Mouse (Mus musculus) urinary bladder, adult 18-20 months (tissue): ENCODE data around the gene Myod1.

Source experiments
- DNase-seq, 2 experiments: peaks; one replicate each; pipeline ENCODE4 v3.0.0; 2022; ENCODE audit warnings: low spot score in 2 of 2, mixed read lengths in 2 of 2

Gene Myod1

DNA sequence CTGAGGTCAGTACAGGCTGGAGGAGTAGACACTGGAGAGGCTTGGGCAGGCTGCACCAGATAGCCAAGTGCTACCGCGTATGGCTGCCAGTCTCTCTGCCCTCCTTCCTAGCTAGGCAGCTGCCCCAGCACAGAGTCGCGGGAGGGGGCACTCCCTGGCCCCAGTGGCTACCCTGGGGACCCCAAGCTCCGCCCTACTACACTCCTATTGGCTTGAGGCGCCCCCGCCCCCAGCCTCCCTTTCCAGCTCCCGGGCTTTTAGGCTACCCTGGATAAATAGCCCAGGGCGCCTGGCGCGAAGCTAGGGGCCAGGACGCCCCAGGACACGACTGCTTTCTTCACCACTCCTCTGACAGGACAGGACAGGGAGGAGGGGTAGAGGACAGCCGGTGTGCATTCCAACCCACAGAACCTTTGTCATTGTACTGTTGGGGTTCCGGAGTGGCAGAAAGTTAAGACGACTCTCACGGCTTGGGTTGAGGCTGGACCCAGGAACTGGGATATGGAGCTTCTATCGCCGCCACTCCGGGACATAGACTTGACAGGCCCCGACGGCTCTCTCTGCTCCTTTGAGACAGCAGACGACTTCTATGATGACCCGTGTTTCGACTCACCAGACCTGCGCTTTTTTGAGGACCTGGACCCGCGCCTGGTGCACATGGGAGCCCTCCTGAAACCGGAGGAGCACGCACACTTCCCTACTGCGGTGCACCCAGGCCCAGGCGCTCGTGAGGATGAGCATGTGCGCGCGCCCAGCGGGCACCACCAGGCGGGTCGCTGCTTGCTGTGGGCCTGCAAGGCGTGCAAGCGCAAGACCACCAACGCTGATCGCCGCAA is at the start of gene Myod1:
TSS of gene Myod1 (plus strand) at position 303 of the 836 bp plus-strand sequence.
- no peak for DNase-seq

GRCm38 (mm10) chr7:46327896-46328295 is 48.4 kb upstream of the Myod1 start:
- DNase-seq: no peak

GRCm38 (mm10) chr7:46337397-46337796 is 38.9 kb upstream of the Myod1 start:
- DNase-seq: no peak

DNA sequence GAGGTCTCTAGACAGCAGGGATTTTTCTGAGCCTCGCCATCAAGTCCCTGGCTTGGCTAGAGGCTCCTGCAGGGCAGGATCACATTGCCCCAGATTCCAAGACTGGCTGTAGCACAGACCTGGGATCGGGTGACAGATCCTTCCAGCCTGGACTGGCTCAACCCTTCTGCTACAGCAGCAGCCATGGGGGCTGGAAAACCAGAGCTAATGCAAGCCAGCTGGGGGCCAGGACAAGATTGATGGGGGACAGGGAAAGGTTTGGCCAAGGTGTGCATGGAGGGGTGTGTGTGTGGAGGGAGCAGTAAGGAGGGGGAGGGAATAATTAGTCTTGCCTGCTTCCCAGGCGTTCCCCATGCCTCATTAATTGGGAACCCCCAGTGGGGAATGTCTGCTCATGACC is 36.5 kb upstream of the Myod1 start:
- no peak for DNase-seq

DNA sequence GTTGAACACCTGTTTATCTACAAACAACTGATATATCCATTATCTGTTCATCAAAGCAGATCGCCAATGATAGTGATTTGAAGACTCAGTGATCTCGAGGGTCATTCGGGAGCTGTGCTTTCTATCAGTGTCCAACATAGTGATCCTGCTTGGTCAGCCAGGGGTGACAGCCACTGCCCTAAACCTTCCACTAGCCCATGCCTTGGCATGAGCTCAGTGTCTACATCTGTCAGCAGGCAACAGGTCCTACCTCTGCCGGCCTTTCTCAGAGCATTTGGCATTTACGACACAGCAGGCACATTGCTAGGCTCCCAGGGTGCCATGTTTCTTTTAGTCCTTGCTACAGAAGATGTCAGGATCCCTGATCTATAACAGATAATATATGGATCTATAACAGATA is 36.0 kb upstream of the Myod1 start:
- no peak for DNase-seq

GRCm38 (mm10) chr7:46341471-46341870 is 34.8 kb upstream of the Myod1 start:
- DNase-seq: no peak

- no peak for DNase-seq
These were observed 28.6 kb upstream of the Myod1 start for GRCm38 (mm10) chr7:46347692-46348091.

DNA sequence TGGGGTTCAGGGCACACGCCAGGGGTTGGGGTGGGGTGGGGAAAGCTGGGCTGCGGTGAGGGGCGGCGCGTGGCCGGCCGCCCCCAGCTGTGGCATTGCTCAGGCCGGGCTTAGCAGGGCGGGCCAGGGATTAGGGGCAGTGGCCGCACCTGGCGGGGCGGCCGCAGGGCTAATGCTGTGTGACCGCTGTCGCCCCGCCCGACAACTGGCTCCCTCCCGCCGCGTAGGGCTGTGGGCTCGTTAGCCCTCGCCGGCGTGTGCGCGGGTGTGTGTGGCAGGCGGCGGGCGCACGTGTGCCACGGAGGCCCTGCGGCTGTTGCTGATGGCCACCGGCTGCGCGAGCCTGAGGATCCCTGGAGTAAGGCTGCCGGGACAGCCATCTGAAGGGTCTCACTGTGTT is 27.5 kb upstream of the Myod1 start:
- DNase-seq: no peak

GRCm38 (mm10) chr7:46350119-46350702 is 26.1 kb upstream of the Myod1 start:
- DNase-seq: no peak

DNA sequence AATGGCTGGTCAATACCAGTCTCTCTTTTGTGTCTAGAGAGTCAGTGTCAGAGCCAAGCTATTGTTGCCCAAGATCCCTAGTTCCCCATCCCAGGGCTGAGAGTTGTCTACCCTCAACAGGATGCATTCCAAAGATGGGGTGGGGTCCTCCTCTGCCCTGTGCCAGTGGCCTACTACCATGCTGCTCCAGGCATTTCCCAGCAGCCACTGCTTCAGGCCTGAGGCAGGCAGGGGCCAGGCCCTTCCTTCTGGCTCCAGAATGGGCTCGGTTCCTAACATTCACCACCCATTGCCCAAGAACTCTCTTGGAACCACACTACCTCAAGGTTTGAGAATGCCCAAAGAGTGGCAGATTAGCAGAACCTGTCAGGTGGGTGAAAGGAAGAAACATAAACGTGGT is 23.5 kb upstream of the Myod1 start:
- no peak for DNase-seq

GRCm38 (mm10) chr7:46353216-46353615 is 23.1 kb upstream of the Myod1 start:
- no peak for DNase-seq

GRCm38 (mm10) chr7:46353875-46354274 is 22.4 kb upstream of the Myod1 start:
- no peak for DNase-seq

DNA sequence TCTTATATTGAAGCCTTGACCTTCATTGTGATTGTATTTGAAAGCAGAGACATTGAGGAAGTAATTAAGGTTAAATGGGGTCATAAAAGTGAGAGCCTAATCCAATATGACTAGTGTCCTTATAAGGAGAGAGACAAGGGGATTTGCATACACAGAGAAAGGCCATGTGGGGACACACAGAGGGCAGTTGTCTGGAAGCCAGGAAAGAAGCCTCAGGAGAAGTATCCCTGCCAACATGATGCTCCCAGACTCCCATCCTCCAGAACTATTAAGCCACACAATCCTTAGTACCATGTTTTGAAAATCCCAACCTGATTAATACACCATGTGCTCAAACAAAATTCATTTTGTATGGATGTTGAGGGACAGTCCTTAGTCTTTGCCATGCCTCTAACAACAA is 14.5 kb upstream of the Myod1 start:
- DNase-seq: no peak

DNA sequence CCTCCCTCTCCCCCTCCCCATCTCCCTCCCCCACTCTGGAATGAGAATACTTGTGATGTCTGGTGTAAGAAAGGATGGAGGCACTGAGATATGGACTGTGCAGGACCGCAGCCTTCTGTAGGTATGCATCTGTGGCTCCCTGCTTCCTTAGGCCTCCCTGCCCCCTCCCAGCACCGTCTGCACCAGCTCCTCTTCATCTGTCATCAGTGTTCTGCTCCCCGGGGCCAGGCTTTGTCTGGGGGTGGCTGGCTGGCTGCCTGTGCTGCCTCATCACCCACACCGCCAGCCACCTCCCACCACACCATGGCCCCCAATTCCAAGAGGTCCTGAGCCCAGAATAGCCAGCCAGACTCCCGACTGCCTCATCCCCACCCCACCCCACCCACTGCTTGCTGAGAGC is 12.1 kb upstream of the Myod1 start:
- no peak for DNase-seq

DNA sequence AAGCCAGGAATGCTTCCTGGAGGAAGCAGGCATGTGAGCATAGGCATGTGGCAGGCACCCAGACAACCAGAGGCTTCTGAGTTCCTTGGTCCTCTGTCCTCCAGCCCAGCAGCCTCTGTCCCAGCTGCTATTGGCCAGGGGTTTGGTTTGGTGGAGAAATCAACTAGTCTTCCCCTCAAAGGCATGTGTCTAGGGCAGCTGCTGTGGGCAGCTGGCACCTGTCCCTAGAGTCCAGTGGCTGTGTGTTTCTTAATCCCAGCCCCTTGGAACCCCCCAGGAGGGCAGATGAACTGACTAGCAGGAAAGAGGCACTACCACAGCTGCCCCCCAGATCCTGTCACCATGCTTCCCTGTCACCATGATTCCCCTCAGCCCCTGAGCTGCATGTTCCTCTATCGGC is 10.5 kb upstream of the Myod1 start:
- DNase-seq: no peak

DNA sequence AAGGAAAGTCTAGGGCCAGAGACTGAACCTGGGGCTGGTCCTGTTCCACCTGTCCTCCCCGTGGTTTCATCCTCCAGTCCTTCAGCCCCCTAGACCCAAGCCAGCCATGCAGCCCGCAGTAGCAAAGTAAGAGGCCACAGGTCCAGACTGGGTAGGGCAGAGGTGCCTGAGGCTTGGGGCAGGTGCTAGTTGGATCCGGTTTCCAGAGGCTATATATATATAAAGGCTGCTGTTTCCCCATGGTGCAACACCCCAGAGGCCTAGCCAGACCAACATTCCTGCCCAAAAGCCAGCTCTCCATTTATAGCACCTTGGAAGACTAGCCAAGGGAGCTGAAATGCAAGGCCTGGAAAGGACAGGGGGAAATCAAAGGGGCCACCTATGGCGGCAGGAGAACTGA is 5.2 kb upstream of the Myod1 start:
- DNase-seq: no peak

GRCm38 (mm10) chr7:46377008-46377346 is 703 bp downstream of the Myod1 start:
- DNase-seq: no peak

GRCm38 (mm10) chr7:46378123-46378522 is 1.8 kb downstream of the Myod1 start:
- DNase-seq: no peak

DNA sequence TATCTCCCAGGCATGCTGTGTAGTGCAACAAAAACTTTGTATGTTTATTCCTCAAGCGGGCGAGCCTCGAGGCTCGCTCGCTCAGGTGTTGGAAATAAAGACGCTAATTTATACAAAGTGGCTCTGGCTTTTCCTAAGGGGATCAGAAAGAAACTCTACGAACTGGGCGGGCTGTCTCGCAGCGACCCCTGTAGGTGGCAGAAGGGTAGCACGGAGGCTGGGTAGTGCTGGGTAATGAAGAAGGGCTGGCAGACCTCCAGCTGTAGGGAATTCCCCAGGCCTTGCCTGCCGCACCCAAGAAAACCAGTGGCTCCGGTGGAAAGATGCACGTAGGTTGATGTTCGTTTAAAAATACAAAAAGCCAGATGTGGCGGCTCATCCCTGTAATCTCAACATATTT is 2.7 kb downstream of the Myod1 start:
- DNase-seq: peak in 1 of 2 experiments; percentile 8

GRCm38 (mm10) chr7:46380625-46381024 is 4.4 kb downstream of the Myod1 start:
- no peak for DNase-seq

- DNase-seq: no peak
These were observed 11.2 kb downstream of the Myod1 start for GRCm38 (mm10) chr7:46387430-46387829.

DNA sequence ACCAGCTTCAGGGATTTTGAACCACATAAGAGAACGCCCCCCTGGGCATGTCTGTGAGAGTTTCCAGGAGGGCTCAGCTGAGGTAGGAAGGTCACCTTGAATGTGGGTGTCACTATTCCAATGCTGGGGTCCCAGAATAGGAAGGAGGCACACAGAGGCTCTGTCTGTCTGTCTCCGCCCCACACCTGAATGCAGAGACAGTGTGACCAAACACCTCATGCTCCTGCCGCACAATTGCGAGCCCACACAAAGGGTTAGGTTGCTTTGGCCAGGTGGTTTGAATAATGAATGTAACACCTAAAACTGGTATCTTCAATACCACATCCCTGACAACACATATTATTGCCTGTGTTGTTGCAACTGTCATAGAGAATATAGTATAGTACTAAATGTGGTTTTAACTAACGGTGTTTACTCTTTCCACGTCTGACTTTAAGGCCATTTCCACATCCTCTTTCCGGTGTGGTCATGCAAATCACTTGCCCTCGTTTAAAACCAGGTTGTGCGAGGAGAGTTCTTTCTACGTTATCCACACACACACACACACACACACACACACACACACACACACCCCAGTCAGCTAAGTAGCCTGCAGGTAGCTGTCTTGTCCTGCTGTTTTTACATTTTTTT is 13.3 kb downstream of the Myod1 start:
- DNase-seq: no peak

DNA sequence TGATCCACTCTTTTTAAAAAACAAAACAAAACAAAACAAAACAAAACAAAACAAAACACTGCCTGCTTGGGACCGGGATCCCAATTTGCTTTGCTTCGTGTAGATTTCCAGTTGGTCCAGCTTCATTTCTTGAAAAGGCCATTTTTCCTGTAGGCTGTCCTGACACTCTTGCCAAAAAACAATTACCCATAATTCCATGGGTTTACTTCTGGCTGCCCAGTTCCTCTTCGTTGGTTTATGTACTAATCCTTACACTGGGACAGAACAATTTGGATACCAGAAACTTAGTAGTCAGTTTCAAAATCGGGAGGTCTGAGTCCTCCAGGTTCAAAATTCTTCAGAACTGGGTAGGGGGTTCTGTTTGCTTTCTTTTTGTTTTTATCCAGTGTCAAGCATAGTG is 14.0 kb downstream of the Myod1 start:
- no peak for DNase-seq
